Mouse (Mus musculus) neutrophil, adult 65 days (primary cell): ENCODE measurements around the gene Dnase1l1. TPM values are rescaled to one million over a fixed set of nuclear protein-coding genes. Genes with fewer than 3 reads are reported as not detected.

Experiments used
- total RNA-seq: library from RNA; stranded (reverse); gene quantifications from 2 replicates; pipeline ENCODE4 v1.2.4, GENCODE M21; 2023

Dnase1l1 gene
- total RNA-seq: 21.8 and 30.6 TPM in 2 replicates

DNA sequence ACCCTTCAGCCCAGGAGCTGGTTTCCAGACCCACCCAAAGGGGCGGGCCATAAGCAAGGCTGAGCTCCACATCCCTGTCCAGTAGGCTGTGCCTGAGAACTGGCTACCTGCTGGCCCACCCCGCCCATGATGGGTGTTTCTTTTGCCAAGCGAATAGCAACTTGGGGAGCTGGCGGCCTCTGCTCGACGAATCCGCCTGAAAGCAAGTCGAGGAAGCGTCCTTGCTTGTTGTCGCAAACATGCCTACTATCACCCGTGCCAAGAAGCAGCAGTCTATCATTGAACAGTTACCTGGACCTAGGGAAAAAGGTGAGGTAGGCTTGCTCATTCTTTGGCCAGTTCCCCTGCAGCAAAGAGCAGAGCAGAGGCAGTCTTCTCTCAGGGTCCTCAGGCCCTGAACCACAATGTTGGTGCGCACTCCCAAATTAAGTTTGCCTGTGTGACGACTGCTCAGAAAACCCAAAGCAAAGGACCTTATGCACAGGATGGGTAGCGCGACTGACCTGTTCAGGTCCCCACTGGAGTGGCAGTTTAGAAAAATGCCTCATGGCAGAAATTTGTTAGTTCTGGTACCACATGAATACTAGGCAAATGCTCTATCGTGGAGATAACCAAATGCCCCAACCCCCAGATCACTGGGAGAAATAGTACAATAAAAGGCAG lies at the start of gene Dnase1l1, which contains the start of gene Taz:
Dnase1l1 (minus strand) TSS at position 606 of the 663 bp plus-strand sequence.
Taz (plus strand) TSS at position 181 of the 663 bp plus-strand sequence.

DNA sequence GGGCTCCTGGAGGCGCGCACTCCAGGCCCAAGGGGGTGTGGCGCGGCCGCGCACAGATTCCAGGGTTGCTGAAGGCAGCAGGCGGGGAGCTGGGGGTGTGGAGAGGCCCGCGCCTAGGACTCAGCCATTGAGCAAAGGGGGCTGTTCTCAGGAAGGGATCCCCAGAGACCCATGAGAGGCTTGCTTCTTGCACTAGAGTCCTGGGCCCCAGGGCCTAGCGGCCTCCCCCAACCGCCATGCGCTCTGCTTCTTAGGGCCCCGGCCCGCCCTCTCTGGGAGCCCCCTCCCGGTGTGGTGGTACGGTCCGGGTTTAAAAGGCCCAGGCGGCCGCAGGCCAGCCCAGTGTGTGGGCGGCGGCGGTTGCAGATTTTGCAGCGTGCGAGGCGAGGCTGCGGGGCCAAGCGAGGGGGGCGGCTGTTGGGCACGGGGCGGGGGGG lies 46.6 kb upstream of the Dnase1l1 start, which contains the start of gene Plxna3:
Plxna3 (plus strand) TSS at position 342 of the 437 bp plus-strand sequence.

GRCm38 (mm10) chrX:74312540-74313464 lies 30.7 kb upstream of the Dnase1l1 start, which contains the start of gene Fam50a:
TSS of gene Fam50a (plus strand) at chrX:74313033.

GRCm38 (mm10) chrX:74304867-74305700 lies 22.9 kb upstream of the Dnase1l1 start, which contains the start of gene Gdi1:
TSS of gene Gdi1 (plus strand) at chrX:74304998.

GRCm38 (mm10) chrX:74296538-74297448 lies 14.7 kb upstream of the Dnase1l1 start, which contains the start of gene Atp6ap1:
TSS of gene Atp6ap1 (plus strand) at chrX:74297097.

GRCm38 (mm10) chrX:74270062-74270901 lies 11.9 kb downstream of the Dnase1l1 start, which contains the start of gene Rpl10:
TSS of gene Rpl10 (plus strand) at chrX:74270812.

DNA sequence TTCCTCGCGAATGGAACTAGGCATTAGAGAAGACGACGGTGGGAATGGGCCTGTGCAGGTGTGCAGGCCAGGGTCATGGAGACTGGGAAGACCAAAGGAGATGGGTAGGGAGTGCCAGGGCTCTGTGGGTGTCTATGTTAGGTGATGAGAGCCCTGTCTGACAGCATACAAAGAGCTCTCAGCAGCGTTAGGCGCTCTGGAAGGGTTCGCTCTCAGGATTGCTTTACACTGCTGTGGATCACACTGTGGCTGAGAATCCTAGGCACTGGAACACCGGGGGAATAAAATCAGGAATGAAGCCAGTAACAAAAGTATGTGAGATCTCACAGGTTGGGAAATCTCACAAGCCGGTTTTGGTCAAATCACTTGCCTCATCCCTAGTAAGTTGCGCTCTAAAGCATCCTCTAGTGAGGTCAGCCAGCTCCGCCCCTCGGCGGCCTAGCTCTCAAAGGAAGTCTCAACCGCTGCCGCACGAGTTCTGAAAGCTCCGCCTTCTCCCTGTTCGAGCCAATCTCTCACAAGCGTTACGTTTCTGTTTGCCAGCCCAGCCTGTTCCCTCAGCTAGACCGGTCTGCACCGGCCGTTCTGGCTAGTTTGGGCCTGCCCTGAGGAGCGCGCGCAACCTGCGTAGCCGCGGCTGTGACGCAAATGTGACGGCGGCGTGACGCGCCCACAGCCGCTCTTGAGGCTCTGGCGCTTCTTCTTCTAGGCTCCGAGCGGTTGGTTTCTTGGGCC lies 27.8 kb downstream of the Dnase1l1 start, which contains the start of gene Emd:
Emd (plus strand) TSS at position 535 of the 735 bp plus-strand sequence.

GRCm38 (mm10) chrX:74249615-74250014 lies 32.5 kb downstream of the Dnase1l1 start, which contains the start of gene Flna:
TSS of gene Flna (minus strand) at chrX:74249820.

Other genes starting within 250 kb of the Dnase1l1 start
- gene Opn1mw, start 154.9 kb downstream of the Dnase1l1 start, total RNA-seq: not detected in 2 replicates
- gene Mecp2, start 147.0 kb downstream of the Dnase1l1 start, total RNA-seq: 21.5 and 32.4 TPM in 2 replicates
- not detected in 2 replicates for gene Tex28, start 114.5 kb downstream of the Dnase1l1 start, total RNA-seq
- not detected in 2 replicates for gene Tktl1, start 105.1 kb downstream of the Dnase1l1 start, total RNA-seq
- 1,682 and 1,969 TPM in 2 replicates for gene Flna, start 32.5 kb downstream of the Dnase1l1 start, total RNA-seq
- gene Emd, start 27.6 kb downstream of the Dnase1l1 start, total RNA-seq: 35.8 and 51.3 TPM in 2 replicates
- 315 and 369 TPM in 2 replicates for gene Rpl10, start 11.5 kb downstream of the Dnase1l1 start, total RNA-seq
- gene Taz, start 425 bp downstream of the Dnase1l1 start, total RNA-seq: 42.0 and 53.3 TPM in 2 replicates
- gene Atp6ap1, start 14.8 kb upstream of the Dnase1l1 start, total RNA-seq: 176 and 181 TPM in 2 replicates
- 248 and 265 TPM in 2 replicates for gene Gdi1, start 22.7 kb upstream of the Dnase1l1 start, total RNA-seq
- 35.7 and 39.2 TPM in 2 replicates for gene Fam50a, start 30.7 kb upstream of the Dnase1l1 start, total RNA-seq
- gene Plxna3, start 46.7 kb upstream of the Dnase1l1 start, total RNA-seq: 0.28 and 0.59 TPM in 2 replicates
- 16.1 and 16.2 TPM in 2 replicates for gene Lage3, start 71.3 kb upstream of the Dnase1l1 start, total RNA-seq
- 15.9 and 19.4 TPM in 2 replicates for gene Ubl4a, start 90.9 kb upstream of the Dnase1l1 start, total RNA-seq
- gene Slc10a3, start 91.0 kb upstream of the Dnase1l1 start, total RNA-seq: 17.2 and 19.4 TPM in 2 replicates
- 9.1 and 9.9 TPM in 2 replicates for gene Fam3a, start 110.9 kb upstream of the Dnase1l1 start, total RNA-seq
- gene Ikbkg, start 111.0 kb upstream of the Dnase1l1 start, total RNA-seq: 26.1 and 42.9 TPM in 2 replicates
- gene G6pdx, start 146.9 kb upstream of the Dnase1l1 start, total RNA-seq: 378 and 394 TPM in 2 replicates
- not detected in 2 replicates for gene Gm6880, start 199.1 kb upstream of the Dnase1l1 start, total RNA-seq